Mouse (Mus musculus) left cerebral cortex, adult 2 months (tissue): Measurements from ENCODE around the gene Lemd1. TPM values are rescaled to one million over a fixed set of nuclear protein-coding genes. Genes with fewer than 3 reads are reported as not detected.

Experiments used
- DNase-seq, 2 experiments: peaks; one replicate each; pipeline ENCODE4 v3.0.0; 2021 to 2022; ENCODE audit warnings: low spot score in 2 of 2, mixed read lengths in 1 of 2; ENCODE audit errors: extremely low spot score in 1 of 2
- H3K27ac ChIP-seq: fragments of 200-600 bp; 2 replicates; pipeline ENCODE4 v1.8.1; 2022
- H3K4me3 ChIP-seq: fragments of 200-600 bp; 2 replicates; pipeline ENCODE4 v1.8.1; 2022
- CTCF ChIP-seq: fragments of 200-600 bp; IDR thresholded peaks from 2 replicates; pipeline ENCODE4 v1.8.1; 2022; ENCODE audit warnings: antibody characterized with exemption, mild to moderate bottlenecking, moderate library complexity
- intact Hi-C: fragments of 180-260 bp; cut with DNase I; formaldehyde crosslinking; loops from one replicate; pipeline ENCODE4 v1.15.1; 2025
- total RNA-seq, 2 experiments: library from RNA; stranded (reverse); gene quantifications; 2 replicates each; pipeline ENCODE4 v1.2.3; 2021

Gene Lemd1
- total RNA-seq, 2 experiments from 2014 or later, result 3.9 to 6.8 TPM

GRCm38 (mm10) chr1:132195681-132196080, 4.5 kb downstream of the Lemd1 start:
- Histone ChIP-seq H3K27ac (no peak overlapping the region), H3K4me3 (no peak overlapping the region)
- intact Hi-C loops, result no loop called here
- no peak for TF ChIP-seq CTCF
- DNase-seq, result no peak

GRCm38 (mm10) chr1:132196337-132196736, 5.1 kb downstream of the Lemd1 start:
- peak in 1 of 2 experiments; percentile 10 for DNase-seq
- intact Hi-C loops, result no loop called here
- Histone ChIP-seq H3K27ac (no peak overlapping the region), H3K4me3 (no peak overlapping the region)
- no peak for TF ChIP-seq CTCF

GRCm38 (mm10) chr1:132197666-132198065, 6.4 kb downstream of the Lemd1 start:
- H3K4me3 ChIP-seq, result no peak overlapping the region
- no peak overlapping the region for H3K27ac ChIP-seq
- no peak for TF ChIP-seq CTCF
- DNase-seq, result no peak
- intact Hi-C loops, result no loop called here

GRCm38 (mm10) chr1:132198401-132199071, 7.3 kb downstream of the Lemd1 start:
- no peak for TF ChIP-seq CTCF
- DNase-seq, result peak in 1 of 2 experiments; percentile 37

GRCm38 (mm10) chr1:132199244-132199643, 8.0 kb downstream of the Lemd1 start:
- H3K27ac ChIP-seq, result peak overlapping the region; percentile 96
- peak in 1 of 2 experiments; percentile 53 for DNase-seq
- intact Hi-C loops, result no loop called here
- no peak for TF ChIP-seq CTCF
- H3K4me3 ChIP-seq, result no peak overlapping the region

More at GRCm38 (mm10) chr1:132198401-132199071, 7.3 kb downstream of the Lemd1 start:
- Histone ChIP-seq H3K4me3 (no peak overlapping the region), H3K27ac (peak overlapping the region; percentile 96)
- intact Hi-C loops, result no loop called here

GRCm38 (mm10) chr1:132199934-132200333, 8.7 kb downstream of the Lemd1 start:
- H3K27ac ChIP-seq, result peak overlapping the region; percentile 96
- TF ChIP-seq CTCF, result no peak
- intact Hi-C loops, result no loop called here
- peak overlapping the region; percentile 40 for H3K4me3 ChIP-seq
- peak in 1 of 2 experiments; percentile 47 for DNase-seq

- DNase-seq, result peak; percentile 51 to 72
- TF ChIP-seq CTCF, result peak; percentile 20
- H3K27ac ChIP-seq, result peak overlapping the region; percentile 96
- peak overlapping the region; percentile 40 for H3K4me3 ChIP-seq
- intact Hi-C loops, result no loop called here
Observed at GRCm38 (mm10) chr1:132200562-132201510, 9.6 kb downstream of the Lemd1 start.

- intact Hi-C loops, result no loop called here
- peak overlapping the region; percentile 96 for H3K27ac ChIP-seq
Observed at GRCm38 (mm10) chr1:132201511-132201860, 10.3 kb downstream of the Lemd1 start.

GRCm38 (mm10) chr1:132201936-132202335, 10.7 kb downstream of the Lemd1 start:
- intact Hi-C loops, result no loop called here
- DNase-seq, result no peak
- peak overlapping the region; percentile 40 for H3K4me3 ChIP-seq
- no peak for TF ChIP-seq CTCF
- peak overlapping the region; percentile 96 for H3K27ac ChIP-seq

More at GRCm38 (mm10) chr1:132201511-132201860, 10.3 kb downstream of the Lemd1 start:
- DNase-seq, result peak in 1 of 2 experiments; percentile 11
- no peak for TF ChIP-seq CTCF
- H3K4me3 ChIP-seq, result peak overlapping the region; percentile 40

GRCm38 (mm10) chr1:132202771-132203170, 11.5 kb downstream of the Lemd1 start:
- DNase-seq, result peak in 1 of 2 experiments; percentile 65
- Histone ChIP-seq H3K4me3 (no peak overlapping the region), H3K27ac (peak overlapping the region; percentile 96)
- intact Hi-C loops, result no loop called here
- no peak for TF ChIP-seq CTCF

- TF ChIP-seq CTCF, result no peak
- no peak overlapping the region for H3K4me3 ChIP-seq
- no peak overlapping the region for H3K27ac ChIP-seq
- intact Hi-C loops, result no loop called here
- DNase-seq, result peak in 1 of 2 experiments; percentile 10
Observed at GRCm38 (mm10) chr1:132205958-132206357, 14.7 kb downstream of the Lemd1 start.

- TF ChIP-seq CTCF, result no peak
- Histone ChIP-seq H3K4me3 (no peak overlapping the region), H3K27ac (no peak overlapping the region)
- intact Hi-C loops, result no loop called here
- no peak for DNase-seq
Observed at GRCm38 (mm10) chr1:132206828-132207227, 15.6 kb downstream of the Lemd1 start.
